Mouse (Mus musculus): ENCODE measurements around the gene Amz1. TPM values are rescaled to one million over a fixed set of nuclear protein-coding genes. Genes with fewer than 3 reads are reported as not detected.

The Amz1 gene
- polyA plus RNA-seq, 1 experiment from 2014 or later: 1.1 TPM

GRCm38 (mm10) chr5:140731040-140731797, 7.3 kb downstream of the Amz1 start:
- Histone ChIP-seq H3K9ac (replicated peaks) (no peak overlapping the region), H3K36me3 (no peaks in the 10 kb centered on the region), H3K27ac (replicated peaks) (no peak overlapping the region), H3K4me3 (no peak overlapping the region), H3K27me3 (peaks cover 30% of the 10 kb centered on the region), H3K4me2 (replicated peaks) (no peak overlapping the region), H3K4me1 (peaks cover 10% of the 10 kb centered on the region), H3K9me3 (no peaks in the 10 kb centered on the region)
- 94% methylated on average over 11 of the region's 11 CpGs for WGBS
- ATAC-seq (ENCODE audit: low FRiP score, low read depth): no peak

GRCm38 (mm10) chr5:140732195-140732594, 8.3 kb downstream of the Amz1 start:
- no peak overlapping the region for H3K4me3 ChIP-seq
- H3K9me3 ChIP-seq: no peaks in the 10 kb centered on the region
- 65% methylated on average over 4 of the region's 4 CpGs for WGBS
- H3K4me2 ChIP-seq (replicated peaks): no peak overlapping the region
- H3K36me3 ChIP-seq: no peaks in the 10 kb centered on the region
- H3K4me1 ChIP-seq: peaks cover 9% of the 10 kb centered on the region
- H3K27ac ChIP-seq (replicated peaks): no peak overlapping the region
- no peak overlapping the region for H3K9ac ChIP-seq (replicated peaks)
- peaks cover 40% of the 10 kb centered on the region for H3K27me3 ChIP-seq
- no peak for ATAC-seq (ENCODE audit: low FRiP score, low read depth)

- peaks cover 49% of the 10 kb centered on the region for H3K27me3 ChIP-seq
- no peak overlapping the region for H3K4me3 ChIP-seq
- no peak overlapping the region for H3K9ac ChIP-seq (replicated peaks)
- H3K4me1 ChIP-seq: peaks cover 9% of the 10 kb centered on the region
- no peak overlapping the region for H3K27ac ChIP-seq (replicated peaks)
- H3K9me3 ChIP-seq: no peaks in the 10 kb centered on the region
- no peak overlapping the region for H3K4me2 ChIP-seq (replicated peaks)
- WGBS: 85% methylated on average over 3 of the region's 3 CpGs
- no peaks in the 10 kb centered on the region for H3K36me3 ChIP-seq
- no peak for ATAC-seq (ENCODE audit: low FRiP score, low read depth)
These were observed 9.4 kb downstream of the Amz1 start for GRCm38 (mm10) chr5:140733336-140733735.

DNA sequence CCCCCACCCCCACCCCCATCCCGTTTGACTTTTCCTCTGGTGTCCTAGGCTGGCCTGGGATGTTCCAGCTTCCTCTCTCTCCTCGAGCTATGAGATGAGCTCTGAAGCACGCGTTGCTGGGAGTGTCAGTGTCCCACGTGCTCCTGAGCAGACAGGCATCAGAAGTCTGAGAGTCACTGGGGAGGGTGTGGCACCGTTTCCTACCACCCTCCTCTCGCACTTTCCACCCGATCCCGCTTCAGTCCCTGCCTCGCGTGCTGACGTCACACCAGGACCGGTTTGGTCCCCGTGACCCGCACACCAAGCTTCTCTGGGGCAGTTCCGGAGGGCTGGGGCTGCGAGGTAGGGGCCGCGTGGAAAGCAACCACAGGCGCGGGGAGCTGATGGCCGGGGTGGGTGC, 11.4 kb downstream of the Amz1 start:
- ATAC-seq (ENCODE audit: low FRiP score, low read depth): no peak

DNA sequence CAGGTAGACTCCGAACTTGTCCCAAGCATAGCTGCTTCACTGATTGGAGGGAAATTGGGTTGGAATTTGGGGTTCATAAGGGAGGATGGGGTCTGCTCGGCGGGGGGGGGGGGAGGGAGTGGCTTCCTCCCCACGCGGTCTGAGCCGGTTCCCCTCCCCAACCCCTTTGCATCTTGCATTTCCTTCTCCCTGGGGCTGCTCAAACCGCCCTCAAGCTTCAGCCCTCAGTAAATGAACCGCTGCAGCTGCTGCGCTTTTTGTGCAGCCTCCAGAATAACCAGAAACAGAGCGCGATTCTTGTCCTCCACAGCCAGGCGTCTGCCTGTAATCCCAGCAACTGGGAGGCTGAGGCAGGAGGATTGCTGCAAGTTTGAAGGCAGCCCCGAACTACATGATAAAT, 12.2 kb downstream of the Amz1 start:
- peaks cover 9% of the 10 kb centered on the region for H3K4me1 ChIP-seq
- H3K27me3 ChIP-seq: peaks cover 49% of the 10 kb centered on the region
- no peaks in the 10 kb centered on the region for H3K9me3 ChIP-seq
- H3K4me2 ChIP-seq (replicated peaks): no peak overlapping the region
- H3K9ac ChIP-seq (replicated peaks): no peak overlapping the region
- 28% methylated on average over 11 of the region's 13 CpGs for WGBS
- no peak overlapping the region for H3K4me3 ChIP-seq
- H3K27ac ChIP-seq (replicated peaks): no peak overlapping the region
- no peaks in the 10 kb centered on the region for H3K36me3 ChIP-seq
- no peak for ATAC-seq (ENCODE audit: low FRiP score, low read depth)

More for the DNA sequence above, 11.4 kb downstream of the Amz1 start:
- Histone ChIP-seq H3K9ac (replicated peaks) (0 out of 2 replicates have a peak overlapping the region, but pooled peaks have one; percentile 28), H3K4me2 (replicated peaks) (peak overlapping the region; percentile 54), H3K9me3 (no peaks in the 10 kb centered on the region), H3K27me3 (peaks cover 49% of the 10 kb centered on the region), H3K4me1 (peaks cover 9% of the 10 kb centered on the region), H3K4me3 (peak overlapping the region; percentile 29), H3K36me3 (no peaks in the 10 kb centered on the region), H3K27ac (replicated peaks) (no peak overlapping the region)
- WGBS: 1% methylated on average over 22 of the region's 22 CpGs

DNA sequence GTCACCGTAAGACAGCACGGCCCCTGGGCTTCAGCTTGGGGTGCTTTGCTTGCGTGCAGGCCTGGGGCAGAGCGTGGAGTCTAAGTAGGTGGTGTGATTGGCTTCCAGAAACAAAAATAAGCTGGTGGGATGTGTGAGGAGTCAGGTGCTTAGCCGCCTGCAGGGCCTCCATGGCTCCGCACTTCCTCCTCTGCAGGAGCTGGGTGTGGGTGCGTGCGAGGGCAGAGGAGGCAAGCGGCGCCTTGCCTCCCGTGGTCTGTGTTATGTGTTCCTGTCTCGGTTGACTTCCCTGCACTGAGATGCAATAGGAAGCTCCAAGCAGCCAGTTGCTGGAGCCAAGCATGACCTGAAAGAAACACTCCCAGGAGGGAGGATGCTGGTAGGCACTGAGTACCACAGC, 15.9 kb downstream of the Amz1 start:
- WGBS: 75% methylated on average over 12 of the region's 12 CpGs
- ATAC-seq (ENCODE audit: low FRiP score, low read depth): no peak
- Histone ChIP-seq H3K4me3 (no peak overlapping the region), H3K4me2 (replicated peaks) (no peak overlapping the region), H3K9me3 (no peaks in the 10 kb centered on the region), H3K9ac (replicated peaks) (no peak overlapping the region), H3K4me1 (peaks cover 9% of the 10 kb centered on the region), H3K27me3 (peaks cover 41% of the 10 kb centered on the region), H3K36me3 (no peaks in the 10 kb centered on the region), H3K27ac (replicated peaks) (no peak overlapping the region)

- Histone ChIP-seq H3K36me3 (no peaks in the 10 kb centered on the region), H3K4me3 (no peak overlapping the region), H3K27me3 (peaks cover 29% of the 10 kb centered on the region), H3K9ac (replicated peaks) (no peak overlapping the region), H3K9me3 (no peaks in the 10 kb centered on the region), H3K27ac (replicated peaks) (no peak overlapping the region), H3K4me2 (replicated peaks) (no peak overlapping the region), H3K4me1 (0 out of 2 replicates have a peak, but pooled peaks cover 1% of the 10 kb centered on the region)
- ATAC-seq (ENCODE audit: low FRiP score, low read depth): no peak
- WGBS: 78% methylated on average over 11 of the region's 11 CpGs
These were observed 17.1 kb downstream of the Amz1 start for GRCm38 (mm10) chr5:140741040-140741439.

DNA sequence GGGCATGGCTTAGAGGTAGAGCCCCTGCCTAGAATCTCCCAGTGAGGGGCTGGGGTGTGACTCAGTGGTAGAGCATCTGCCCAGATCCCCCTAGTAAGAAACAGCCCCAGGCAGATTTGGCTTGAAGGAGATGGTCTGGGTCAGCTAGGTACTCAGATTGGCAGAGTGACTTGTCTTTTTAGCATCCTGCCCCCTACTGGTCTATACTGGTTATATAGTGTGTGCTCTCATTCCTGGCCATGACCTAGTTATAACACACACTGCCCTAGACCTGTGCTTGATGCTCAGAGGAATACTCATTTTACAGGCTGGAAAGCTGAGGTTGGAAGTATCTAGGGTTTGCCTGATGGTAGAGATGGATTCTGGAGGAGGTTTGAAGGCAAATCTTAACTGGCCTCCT, 17.9 kb downstream of the Amz1 start:
- Histone ChIP-seq H3K9ac (replicated peaks) (no peak overlapping the region), H3K9me3 (no peaks in the 10 kb centered on the region), H3K27ac (replicated peaks) (no peak overlapping the region), H3K4me1 (no peaks in the 10 kb centered on the region), H3K36me3 (no peaks in the 10 kb centered on the region), H3K27me3 (peaks cover 20% of the 10 kb centered on the region), H3K4me2 (replicated peaks) (no peak overlapping the region), H3K4me3 (no peak overlapping the region)
- ATAC-seq (ENCODE audit: low FRiP score, low read depth): no peak

GRCm38 (mm10) chr5:140743706-140744131, 19.8 kb downstream of the Amz1 start:
- Histone ChIP-seq H3K9me3 (no peaks in the 10 kb centered on the region), H3K4me2 (replicated peaks) (no peak overlapping the region), H3K4me3 (no peak overlapping the region), H3K27ac (replicated peaks) (no peak overlapping the region), H3K4me1 (peaks cover under 1% of the 10 kb centered on the region; the same call in 1 of the 2 replicates), H3K36me3 (no peaks in the 10 kb centered on the region), H3K27me3 (0 out of 2 replicates have a peak, but pooled peaks cover 8% of the 10 kb centered on the region), H3K9ac (replicated peaks) (no peak overlapping the region)
- 33% methylated on average over 12 of the region's 12 CpGs for WGBS
- ATAC-seq (ENCODE audit: low FRiP score, low read depth): no peak

GRCm38 (mm10) chr5:140748425-140748824, 24.5 kb downstream of the Amz1 start:
- Histone ChIP-seq H3K4me2 (replicated peaks) (no peak overlapping the region), H3K4me1 (peaks cover 8% of the 10 kb centered on the region; the same call in 1 of the 2 replicates), H3K4me3 (no peak overlapping the region), H3K27ac (replicated peaks) (no peak overlapping the region), H3K9ac (replicated peaks) (no peak overlapping the region), H3K27me3 (0 out of 2 replicates have a peak, but pooled peaks cover 7% of the 10 kb centered on the region), H3K9me3 (peaks cover 5% of the 10 kb centered on the region; the same call in 1 of the 2 replicates), H3K36me3 (no peaks in the 10 kb centered on the region)
- ATAC-seq (ENCODE audit: low FRiP score, low read depth): no peak
- 88% methylated on average over 10 of the region's 10 CpGs for WGBS

GRCm38 (mm10) chr5:140749062-140749875, 25.3 kb downstream of the Amz1 start:
- Histone ChIP-seq H3K27me3 (no peaks in the 10 kb centered on the region), H3K4me2 (replicated peaks) (peak overlapping the region; percentile 41), H3K9ac (replicated peaks) (0 out of 2 replicates have a peak overlapping the region, but pooled peaks have one; percentile 34), H3K36me3 (no peaks in the 10 kb centered on the region), H3K4me1 (peaks cover 8% of the 10 kb centered on the region; the same call in 1 of the 2 replicates), H3K4me3 (peak overlapping the region; percentile 26), H3K9me3 (peaks cover 5% of the 10 kb centered on the region; the same call in 1 of the 2 replicates), H3K27ac (replicated peaks) (0 out of 2 replicates have a peak overlapping the region, but pooled peaks have one; percentile 17)
- WGBS: 16% methylated on average over 12 of the region's 12 CpGs
- peak; percentile 75 for ATAC-seq (ENCODE audit: low FRiP score, low read depth)

- no peak for ATAC-seq (ENCODE audit: low FRiP score, low read depth)
These were observed 27.0 kb downstream of the Amz1 start for GRCm38 (mm10) chr5:140750925-140751324.

More at GRCm38 (mm10) chr5:140750925-140751324, 27.0 kb downstream of the Amz1 start:
- Histone ChIP-seq H3K9me3 (peaks cover 5% of the 10 kb centered on the region; the same call in 1 of the 2 replicates), H3K4me3 (no peak overlapping the region), H3K4me1 (peaks cover 8% of the 10 kb centered on the region; the same call in 1 of the 2 replicates), H3K4me2 (replicated peaks) (no peak overlapping the region), H3K27ac (replicated peaks) (no peak overlapping the region), H3K27me3 (no peaks in the 10 kb centered on the region), H3K36me3 (no peaks in the 10 kb centered on the region), H3K9ac (replicated peaks) (no peak overlapping the region)
- 0% methylated on average over 1 of the region's 2 CpGs for WGBS
